ENCODE assay signal across 16 mouse cellular contexts in the genomic region with DNA sequence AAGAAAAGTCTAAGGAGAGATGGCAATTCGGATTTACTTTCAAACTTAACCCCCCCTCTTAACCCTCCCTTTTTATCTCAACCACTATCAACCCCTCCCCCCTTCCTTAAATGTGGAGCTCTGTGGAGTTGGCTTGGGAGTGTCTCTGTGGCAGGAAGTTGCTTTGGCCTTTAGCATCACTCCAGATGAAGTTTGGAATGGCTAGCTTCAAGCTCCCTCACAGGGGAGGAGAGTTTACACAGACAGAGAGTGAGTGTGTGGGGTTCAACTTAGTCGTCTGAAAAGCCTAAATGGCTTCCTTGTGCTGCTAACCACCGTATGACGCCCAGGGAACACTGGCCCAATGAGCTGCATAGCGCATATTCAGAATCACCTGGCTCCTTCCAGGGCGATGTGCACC.
DNase-seq lines count a peak whose midpoint lies in the region; ATAC-seq and TF ChIP-seq lines count a peak whose summit lies in the region.
"Had no signal": no experiment of that assay in that cellular context is flagged by ENCODE, and none has a peak within 500 bp of the region (broad histone marks: within the 10 kb centered on the region; RNA-seq: fewer than 3 reads in every experiment).

No protein-coding gene starts in this region.

- TF ChIP-seq CTCF in kidney, postnatal 0 days (IDR thresholded peaks at IDR 0.05; ENCODE audit: low read depth), result no peak

- no peak overlapping the region for H3K9ac ChIP-seq in kidney, postnatal 0 days (ENCODE audit: low read depth, low read length)
- no peak overlapping the region for H3K9ac ChIP-seq in embryonic facial prominence, embryonic 15.5 days
- H3K9ac ChIP-seq: forebrain, embryonic 12.5 days; lung, embryonic 14.5 days; midbrain, embryonic 12.5 days had no signal

- no peaks in the 10 kb centered on the region for H3K27me3 ChIP-seq in kidney, postnatal 0 days (ENCODE audit: insufficient read depth, low read length)
- no peaks in the 10 kb centered on the region for H3K27me3 ChIP-seq in embryonic facial prominence, embryonic 15.5 days
- H3K27me3 ChIP-seq: forebrain, embryonic 12.5 days; midbrain, embryonic 12.5 days had no signal

- intact Hi-C loops in heart, postnatal 10 days (cut with DNase I), result no loop called here
- intact Hi-C loops in left cerebral cortex, postnatal 36 days (cut with DNase I), result loop anchor here (5.0 kb wide), 1 partner anchor 89 kb away; no protein-coding TSS in a partner anchor

- H3K4me1 ChIP-seq in kidney, postnatal 0 days (replicated peaks; ENCODE audit: insufficient read depth, low read length), result peaks cover 21% of the 10 kb centered on the region; the same call in 1 of the 2 replicates
- H3K4me1 ChIP-seq in brown adipose tissue, adult 24 weeks (ENCODE audit: control insufficient read depth, insufficient read depth, insufficient read length, low read length), result peaks cover 14% of the 10 kb centered on the region
- peaks cover 19% of the 10 kb centered on the region for H3K4me1 ChIP-seq in embryonic facial prominence, embryonic 15.5 days

- peak; percentile 13 for DNase-seq in heart, adult 8-10 months (ENCODE audit: low spot score)
- no peak for DNase-seq in heart, postnatal 10 days
- DNase-seq in kidney, postnatal 0 days (ENCODE audit: low spot score), result peak; percentile 63
- DNase-seq in kidney, postnatal 4 days, result no peak
- DNase-seq in left cerebral cortex, postnatal 36 days (ENCODE audit: low spot score in 2 of 2), result no peak
- DNase-seq: cerebellum, adult 9-11 months; kidney, adult 9 months; lung, embryonic 14.5 days; right cerebral cortex, postnatal 14 days; spleen, adult 18-20 months; thymus, postnatal 25 days had no signal

- no peaks in the 10 kb centered on the region for H3K9me3 ChIP-seq in kidney, postnatal 0 days (replicated peaks; ENCODE audit: low read length)
- H3K9me3 ChIP-seq in embryonic facial prominence, embryonic 15.5 days (replicated peaks), result no peaks in the 10 kb centered on the region
- H3K9me3 ChIP-seq: forebrain, embryonic 12.5 days; midbrain, embryonic 12.5 days had no signal

- no peak overlapping the region for H3K4me3 ChIP-seq in kidney, postnatal 0 days (replicated peaks; ENCODE audit: low read depth, low read length)
- H3K4me3 ChIP-seq in brown adipose tissue, adult 24 weeks (ENCODE audit: insufficient read depth, low read depth, low read length), result no peak overlapping the region
- no peak overlapping the region for H3K4me3 ChIP-seq in embryonic facial prominence, embryonic 15.5 days (replicated peaks)
- H3K4me3 ChIP-seq: forebrain, embryonic 12.5 days; midbrain, embryonic 12.5 days had no signal

- H3K36me3 ChIP-seq in kidney, postnatal 0 days (ENCODE audit: insufficient read depth, low read length), result no peaks in the 10 kb centered on the region
- H3K36me3 ChIP-seq in embryonic facial prominence, embryonic 15.5 days, result no peaks in the 10 kb centered on the region
- H3K36me3 ChIP-seq: forebrain, embryonic 12.5 days; midbrain, embryonic 12.5 days had no signal

- H3K4me2 ChIP-seq in kidney, postnatal 0 days (ENCODE audit: low read length), result no peak overlapping the region
- H3K4me2 ChIP-seq in embryonic facial prominence, embryonic 15.5 days (replicated peaks), result no peak overlapping the region
- H3K4me2 ChIP-seq: forebrain, embryonic 12.5 days; lung, embryonic 14.5 days; midbrain, embryonic 12.5 days had no signal

- WGBS in kidney, postnatal 0 days, result 65% methylated on average over 6 of the region's 6 CpGs
- 64% methylated on average over 6 of the region's 6 CpGs for WGBS in embryonic facial prominence, embryonic 15.5 days

- ATAC-seq in kidney, postnatal 0 days (replicated peaks; ENCODE audit: low FRiP score, low read depth), result no peak
- ATAC-seq in embryonic facial prominence, embryonic 15.5 days (ENCODE audit: insufficient number of reproducible peaks, low FRiP score, low TSS enrichment, low read depth), result no peak

- H3K27ac ChIP-seq in kidney, postnatal 0 days, result peak overlapping the region; percentile 37; the same call in 1 of the 2 replicates
- 0 out of 2 replicates have a peak overlapping the region, but pooled peaks have one; percentile 30 for H3K27ac ChIP-seq in brown adipose tissue, adult 24 weeks (replicated peaks; ENCODE audit: low read depth, low read length)
- H3K27ac ChIP-seq in embryonic facial prominence, embryonic 15.5 days (replicated peaks), result 0 out of 2 replicates have a peak overlapping the region, but pooled peaks have one; percentile 11
- H3K27ac ChIP-seq: forebrain, embryonic 12.5 days; macrophage; midbrain, embryonic 12.5 days had no signal

Comparison
In these comparisons a context has a peak if more than half of its experiments do, and no peak if none do; other contexts are left out.
1. DNase-seq: peak in heart, adult 8-10 months (single experiment) and kidney, postnatal 0 days (single experiment); none in heart, postnatal 10 days (0 of 2), kidney, postnatal 4 days (0 of 2) and left cerebral cortex, postnatal 36 days (0 of 2).
2. Peak in every context shown above with its lines, with median percentiles within 50 percentile points of each other: H3K27ac ChIP-seq.